In genomic region chr10:108284445-108284844, GRCm38 (mm10) we compare ENCODE assay signal across 31 mouse cellular contexts. TPM values are rescaled to one million over a fixed set of nuclear protein-coding genes. Genes with fewer than 3 reads are reported as not detected.
DNase-seq lines count a peak whose midpoint lies in the region; ATAC-seq and TF ChIP-seq lines count a peak whose summit lies in the region.
"Had no signal": no experiment of that assay in that cellular context is flagged by ENCODE, and none has a peak within 500 bp of the region (broad histone marks: within the 10 kb centered on the region; RNA-seq: fewer than 3 reads in every experiment).

No protein-coding gene starts in this region.

- H3K4me1 ChIP-seq in limb, embryonic 11.5 days (ENCODE audit: control insufficient read depth, insufficient read depth, low read length): no peaks in the 10 kb centered on the region
- H3K4me1 ChIP-seq in limb, embryonic 10.5 days: no peaks in the 10 kb centered on the region
- H3K4me1 ChIP-seq in ES-Bruce4 (ENCODE audit: control insufficient read depth, insufficient read depth, low read length): no peaks in the 10 kb centered on the region
- H3K4me1 ChIP-seq: embryonic facial prominence, embryonic 12.5 days; embryonic facial prominence, embryonic 15.5 days; hindbrain, embryonic 10.5 days had no signal

- H3K4me2 ChIP-seq in limb, embryonic 11.5 days (ENCODE audit: low read depth, severe bottlenecking): no peak overlapping the region
- H3K4me2 ChIP-seq in myocyte (ENCODE audit: low read depth): no peak overlapping the region
- H3K4me2 ChIP-seq: embryonic facial prominence, embryonic 12.5 days; embryonic facial prominence, embryonic 15.5 days; heart, embryonic 11.5 days had no signal

- H3K79me2 ChIP-seq in myocyte (ENCODE audit: control insufficient read depth, insufficient read depth): no peaks in the 10 kb centered on the region

- no peaks in the 10 kb centered on the region for H3K9me3 ChIP-seq in limb, embryonic 11.5 days (ENCODE audit: control insufficient read depth, low read length)
- H3K9me3 ChIP-seq in limb, embryonic 10.5 days (replicated peaks): no peaks in the 10 kb centered on the region
- peaks cover 19% of the 10 kb centered on the region for H3K9me3 ChIP-seq in ES-Bruce4 (replicated peaks; ENCODE audit: control insufficient read depth, insufficient read depth, low read length, poor library complexity, severe bottlenecking)
- H3K9me3 ChIP-seq: embryonic facial prominence, embryonic 12.5 days; embryonic facial prominence, embryonic 15.5 days; G1E; hindbrain, embryonic 10.5 days had no signal

- H3K27me3 ChIP-seq in limb, embryonic 11.5 days (ENCODE audit: control insufficient read depth, insufficient read depth, low read length): no peaks in the 10 kb centered on the region
- H3K27me3 ChIP-seq in limb, embryonic 10.5 days (ENCODE audit: low read depth, poor library complexity, severe bottlenecking): no peaks in the 10 kb centered on the region
- H3K27me3 ChIP-seq in ES-Bruce4 (ENCODE audit: control insufficient read depth, insufficient read depth, low read length, poor library complexity, severe bottlenecking) (no peaks in the 10 kb centered on the region), myocyte (ENCODE audit: control insufficient read depth, insufficient read depth, insufficient read length) (no peaks in the 10 kb centered on the region)
- H3K27me3 ChIP-seq: CH12.LX; embryonic facial prominence, embryonic 12.5 days; embryonic facial prominence, embryonic 15.5 days; Patski had no signal

- TF ChIP-seq EP300 in ES-Bruce4 (IDR thresholded peaks at IDR 0.05; ENCODE audit: insufficient read depth, low read depth, low read length): no peak

- H3ac ChIP-seq in myocyte (ENCODE audit: control insufficient read depth, insufficient read length): no peak overlapping the region

- WGBS in limb, embryonic 11.5 days: 91% methylated on average over 4 of the region's 4 CpGs
- 88% methylated on average over 4 of the region's 4 CpGs for WGBS in limb, embryonic 10.5 days

- peak; percentile 40 for DNase-seq in heart, adult 11 months
- DNase-seq in heart, postnatal 10 days: no peak
- DNase-seq in limb, embryonic 11.5 days (ENCODE audit: low spot score): peak; percentile 14
- DNase-seq in limb, embryonic 10.5 days (ENCODE audit: low spot score): no peak
- no peak for DNase-seq in lung, postnatal 4 days
- no peak for DNase-seq in retina, postnatal 1 day
- DNase-seq: adrenal gland, postnatal 10 days; adrenal gland, postnatal 36 days; B cell, adult 2 months; cerebellum, adult 11 months; cerebellum, adult 2 months; cerebellum, adult 9-11 months; cerebellum, postnatal 25 days; forebrain, postnatal 0 days; gastrocnemius, postnatal 10 days; gastrocnemius, postnatal 36 days; heart, postnatal 36 days had no signal

- no peak overlapping the region for H3K4me3 ChIP-seq in limb, embryonic 11.5 days (ENCODE audit: low read depth, low read length)
- no peak overlapping the region for H3K4me3 ChIP-seq in limb, embryonic 10.5 days
- H3K4me3 ChIP-seq in ES-Bruce4 (ENCODE audit: low read depth, low read length): no peak overlapping the region
- H3K4me3 ChIP-seq in myocyte: no peak overlapping the region
- H3K4me3 ChIP-seq: embryonic facial prominence, embryonic 12.5 days; embryonic facial prominence, embryonic 15.5 days; hindbrain, embryonic 10.5 days had no signal

- no peak for TF ChIP-seq CTCF in ES-Bruce4 (IDR thresholded peaks at IDR 0.05; ENCODE audit: low read depth, low read length)

- ATAC-seq in limb, embryonic 11.5 days (ENCODE audit: insufficient number of reproducible peaks, low FRiP score, low TSS enrichment, low read depth): no peak
- ATAC-seq: hindbrain, postnatal 0 days; inflammation-experienced regulatory T-cells, adult 6 months; intestine, postnatal 0 days; Patski had no signal

- H3K36me3 ChIP-seq in limb, embryonic 11.5 days (ENCODE audit: control insufficient read depth, insufficient read depth, low read length): 0 out of 2 replicates have a peak, but pooled peaks cover 2% of the 10 kb centered on the region
- H3K36me3 ChIP-seq in limb, embryonic 10.5 days: peaks cover 15% of the 10 kb centered on the region
- H3K36me3 ChIP-seq in ES-Bruce4 (ENCODE audit: control insufficient read depth, insufficient read depth, low read length, poor library complexity, severe bottlenecking) (0 out of 2 replicates have a peak, but pooled peaks cover 7% of the 10 kb centered on the region), myocyte (ENCODE audit: control insufficient read depth, insufficient read depth) (peaks cover 20% of the 10 kb centered on the region)

- no peak overlapping the region for H3K9ac ChIP-seq in limb, embryonic 11.5 days (ENCODE audit: low read length)
- H3K9ac ChIP-seq in ES-Bruce4 (ENCODE audit: low read depth, poor library complexity, severe bottlenecking): no peak overlapping the region
- H3K9ac ChIP-seq: embryonic facial prominence, embryonic 12.5 days; embryonic facial prominence, embryonic 15.5 days; forebrain, postnatal 0 days had no signal

- intact Hi-C loops in heart, postnatal 10 days (cut with DNase I): no loop called here

- no peak overlapping the region for H3K27ac ChIP-seq in limb, embryonic 11.5 days (replicated peaks; ENCODE audit: low read depth, low read length)
- H3K27ac ChIP-seq in limb, embryonic 10.5 days: no peak overlapping the region
- peak overlapping the region; percentile 51; the same call in 1 of the 2 replicates for H3K27ac ChIP-seq in ES-Bruce4 (ENCODE audit: insufficient read depth, low read length)
- H3K27ac ChIP-seq: embryonic facial prominence, embryonic 12.5 days; embryonic facial prominence, embryonic 15.5 days; hindbrain, embryonic 10.5 days; hindbrain, postnatal 0 days had no signal

- no peak for TF ChIP-seq POLR2A in ES-Bruce4 (IDR thresholded peaks at IDR 0.05; ENCODE audit: insufficient read depth, low read length)
- TF ChIP-seq POLR2A in myocyte (IDR thresholded peaks at IDR 0.05; ENCODE audit: insufficient read length, low read depth): no peak

TF ChIP-seq in myocyte, 11 proteins besides CTCF, POLR2A, EP300 and RAD21:
- peak; percentile 55 for TF ChIP-seq POLR2AphosphoS2 (IDR thresholded peaks at IDR 0.05; ENCODE audit: insufficient read length, low read depth)
- TF ChIP-seq MAX (IDR thresholded peaks at IDR 0.05; ENCODE audit: low read depth): no peak

RNA-seq across cellular contexts. Expression of gene Pawr, which starts 47.5 kb away (rescaled TPM):
- total RNA-seq in heart, postnatal 10 days (2021): 1 to 10 TPM; 3.9 to 4.1 TPM
- 4.9 TPM in 2 replicates for polyA plus RNA-seq in limb, embryonic 11.5 days (2014; fragmentation: Nextera tagmentation; extraction: Ambion mirVana)
- 4.0 and 4.3 TPM in 2 replicates for polyA plus RNA-seq in limb, embryonic 10.5 days (2016; fragmentation: Nextera tagmentation; extraction: Ambion mirVana)
- 157 and 164 TPM in 2 replicates for polyA plus RNA-seq in ES-Bruce4 (2011; ENCODE audit: insufficient read depth, insufficient read length, low read depth, missing spikeins)
- polyA plus RNA-seq in myocyte (2012; fragmentation: generic; extraction: Trizol): 2.9 TPM
- total RNA-seq: CH12.LX; common myeloid progenitor, adult 5-6 weeks; granulocyte monocyte progenitor cell, adult 5-6 weeks had no signal

Comparison
In these comparisons a context has a peak if more than half of its experiments do, and no peak if none do; other contexts are left out.
1. DNase-seq: peak in heart, adult 11 months (single experiment) and limb, embryonic 11.5 days (single experiment); none in heart, postnatal 10 days (0 of 2), limb, embryonic 10.5 days (single experiment), lung, postnatal 4 days (0 of 2) and retina, postnatal 1 day (single experiment).
2. RNA of gene Pawr, which starts 47.5 kb away (polyA plus RNA-seq): 157 to 164 TPM in ES-Bruce4; 4.9 TPM in limb, embryonic 11.5 days, 4.0 to 4.3 TPM in limb, embryonic 10.5 days and 2.9 TPM in myocyte (single experiment); every median in the first group is over 10 times any median in the second.